Mouse (Mus musculus): ENCODE measurements at regions not wholly inside any gene's neighbourhood (a gene's known extent, or its start where the extent isn't known, plus 50 kb on each side); places are given as distances from the start of the nearest gene placed in this dataset.
A peak's percentile ranks its signal among the peaks of the same experiment; 100 is the strongest.

DNA sequence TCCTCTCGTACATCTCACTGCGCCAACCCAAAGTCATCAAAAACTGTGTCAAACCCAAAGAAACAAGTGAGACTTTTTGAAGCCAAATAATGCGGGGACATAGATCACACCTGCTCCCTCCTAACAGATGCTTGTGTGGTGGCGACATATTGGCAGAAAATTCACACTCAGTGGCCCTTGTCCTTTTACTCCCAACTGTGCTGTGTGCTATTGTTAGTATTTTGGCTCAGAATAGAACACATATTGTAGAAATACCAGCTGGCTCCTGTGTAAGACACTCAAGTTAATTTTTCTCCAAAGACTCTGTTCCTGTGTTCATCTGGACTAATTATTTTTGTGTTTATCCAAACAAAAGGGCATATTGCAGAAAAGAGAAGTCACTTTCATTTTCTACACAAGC is 487.2 kb downstream of the Epha4 start:
- Histone ChIP-seq H3K27me3 (replicated peaks; ENCODE audit: control insufficient read depth, insufficient read depth, low read length) (no peaks in the 10 kb centered on the region), H3K36me3 (ENCODE audit: control insufficient read depth, insufficient read depth, low read length) (no peaks in the 10 kb centered on the region), H3K9ac (ENCODE audit: low read depth, low read length) (no peak overlapping the region), H3K4me3 (ENCODE audit: low read length) (no peak overlapping the region), H3K4me1 (ENCODE audit: control insufficient read depth, insufficient read depth, low read length) (no peaks in the 10 kb centered on the region), H3K4me2 (ENCODE audit: low read depth, low read length) (no peak overlapping the region), H3K27ac (ENCODE audit: low read length) (no peak overlapping the region), H3K9me3 (ENCODE audit: control insufficient read depth, low read length) (no peaks in the 10 kb centered on the region)
- 90% methylated on average over 4 of the region's 4 CpGs for WGBS
- ATAC-seq: no peak

DNA sequence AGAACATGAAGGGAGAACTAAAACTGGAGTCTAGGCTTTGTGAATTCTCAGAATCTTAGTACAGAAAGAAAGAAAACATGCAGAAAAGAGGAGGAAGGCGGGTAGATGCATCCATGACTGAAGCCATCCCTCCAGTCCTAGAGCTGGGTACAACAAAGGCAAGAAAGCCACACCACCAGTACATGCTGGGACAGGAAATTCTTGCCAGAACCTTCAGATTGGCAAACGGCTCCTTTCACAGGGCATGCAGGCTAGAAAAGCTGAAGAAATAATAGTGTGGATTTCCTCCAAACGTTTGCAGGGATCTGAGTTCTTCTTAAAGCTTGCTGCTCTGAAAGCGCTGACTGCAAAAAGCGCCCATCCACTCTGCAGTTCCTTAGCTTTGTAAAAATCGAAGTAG is 486.7 kb downstream of the Epha4 start:
- H3K27me3 ChIP-seq (replicated peaks; ENCODE audit: control insufficient read depth, insufficient read depth, low read length): no peaks in the 10 kb centered on the region
- H3K9ac ChIP-seq (ENCODE audit: low read depth, low read length): no peak overlapping the region
- whole genome bisulfite sequencing: 81% methylated on average over 6 of the region's 6 CpGs
- H3K4me3 ChIP-seq (ENCODE audit: low read length): no peak overlapping the region
- H3K36me3 ChIP-seq (ENCODE audit: control insufficient read depth, insufficient read depth, low read length): no peaks in the 10 kb centered on the region
- ATAC-seq: no peak
- H3K9me3 ChIP-seq (ENCODE audit: control insufficient read depth, low read length): no peaks in the 10 kb centered on the region
- no peak overlapping the region for H3K27ac ChIP-seq (ENCODE audit: low read length)
- no peak overlapping the region for H3K4me2 ChIP-seq (ENCODE audit: low read depth, low read length)
- no peaks in the 10 kb centered on the region for H3K4me1 ChIP-seq (ENCODE audit: control insufficient read depth, insufficient read depth, low read length)

DNA sequence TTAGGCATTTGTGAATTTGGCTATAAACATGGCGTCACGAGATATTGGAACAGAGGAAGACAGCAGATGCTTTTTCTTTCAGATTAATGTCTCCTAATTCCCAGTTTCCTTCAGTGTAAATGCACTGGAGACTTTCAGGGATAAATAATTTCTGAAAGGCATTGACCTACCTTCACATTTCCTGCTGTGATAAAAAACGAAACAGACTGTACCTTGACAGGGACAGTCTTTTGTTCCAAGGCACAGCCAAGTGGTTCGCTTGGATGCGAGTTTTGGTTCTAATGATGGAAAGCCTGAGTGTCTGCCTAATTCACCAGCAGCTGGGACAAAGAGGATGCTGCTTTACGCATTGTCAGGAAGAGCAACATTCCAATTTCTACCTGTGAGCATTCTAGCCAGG is 485.8 kb downstream of the Epha4 start:
- no peak overlapping the region for H3K9ac ChIP-seq (ENCODE audit: low read depth, low read length)
- ATAC-seq: no peak
- H3K27me3 ChIP-seq (replicated peaks; ENCODE audit: control insufficient read depth, insufficient read depth, low read length): no peaks in the 10 kb centered on the region
- no peak overlapping the region for H3K4me3 ChIP-seq (ENCODE audit: low read length)
- no peak overlapping the region for H3K4me2 ChIP-seq (ENCODE audit: low read depth, low read length)
- no peak overlapping the region for H3K27ac ChIP-seq (ENCODE audit: low read length)
- 76% methylated on average over 6 of the region's 6 CpGs for WGBS
- H3K36me3 ChIP-seq (ENCODE audit: control insufficient read depth, insufficient read depth, low read length): no peaks in the 10 kb centered on the region
- no peaks in the 10 kb centered on the region for H3K4me1 ChIP-seq (ENCODE audit: control insufficient read depth, insufficient read depth, low read length)
- H3K9me3 ChIP-seq (ENCODE audit: control insufficient read depth, low read length): no peaks in the 10 kb centered on the region

DNA sequence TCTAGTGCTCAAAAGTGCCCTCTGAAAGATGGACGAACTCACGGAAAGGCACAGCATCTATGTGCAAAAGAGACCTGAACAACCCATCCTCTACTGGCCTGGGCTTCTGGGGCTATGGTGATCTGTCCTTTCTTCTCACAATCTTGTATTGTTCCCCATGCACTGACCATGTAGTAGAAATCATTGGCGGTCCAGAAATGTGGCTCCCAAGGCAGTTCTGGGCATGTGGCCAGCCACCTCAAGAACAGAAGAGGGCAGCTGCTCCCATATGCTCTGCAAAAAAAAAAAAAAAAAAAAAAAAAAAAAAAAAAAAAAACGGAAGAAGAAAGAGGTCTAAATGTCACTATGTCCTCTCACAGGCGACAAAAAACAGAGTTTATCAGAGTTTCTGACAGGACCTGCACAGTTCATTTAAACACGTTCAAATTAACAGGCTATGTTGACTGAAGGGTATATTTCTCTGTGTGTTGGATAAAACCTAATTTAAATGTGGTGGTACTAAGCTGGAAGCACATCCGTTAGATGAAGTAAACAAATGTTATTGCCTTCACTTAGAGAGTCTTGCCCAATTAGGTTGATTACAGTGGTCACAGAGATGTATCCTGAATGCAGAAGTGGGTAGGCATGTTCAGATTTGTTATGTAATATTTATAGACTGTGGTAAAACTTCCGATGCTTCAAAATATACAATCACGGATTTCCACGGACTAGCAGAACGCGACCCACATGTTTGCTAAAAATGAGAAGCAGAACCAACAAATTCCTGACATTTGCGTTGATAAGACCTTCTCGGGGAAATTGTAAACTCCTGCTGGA is 470.9 kb downstream of the Epha4 start:
- no peak for ATAC-seq
- Histone ChIP-seq H3K9me3 (ENCODE audit: control insufficient read depth, low read length) (no peaks in the 10 kb centered on the region; the same call in 1 of the 2 replicates), H3K36me3 (ENCODE audit: control insufficient read depth, insufficient read depth, low read length) (no peaks in the 10 kb centered on the region), H3K4me2 (ENCODE audit: low read depth, low read length) (0 out of 2 replicates have a peak overlapping the region, but pooled peaks have one; percentile 16), H3K4me3 (ENCODE audit: low read length) (no peak overlapping the region), H3K27ac (ENCODE audit: low read length) (no peak overlapping the region), H3K9ac (ENCODE audit: low read depth, low read length) (no peak overlapping the region), H3K4me1 (ENCODE audit: control insufficient read depth, insufficient read depth, low read length) (no peaks in the 10 kb centered on the region), H3K27me3 (replicated peaks; ENCODE audit: control insufficient read depth, insufficient read depth, low read length) (no peaks in the 10 kb centered on the region)
- 48% methylated on average over 14 of the region's 14 CpGs for WGBS

DNA sequence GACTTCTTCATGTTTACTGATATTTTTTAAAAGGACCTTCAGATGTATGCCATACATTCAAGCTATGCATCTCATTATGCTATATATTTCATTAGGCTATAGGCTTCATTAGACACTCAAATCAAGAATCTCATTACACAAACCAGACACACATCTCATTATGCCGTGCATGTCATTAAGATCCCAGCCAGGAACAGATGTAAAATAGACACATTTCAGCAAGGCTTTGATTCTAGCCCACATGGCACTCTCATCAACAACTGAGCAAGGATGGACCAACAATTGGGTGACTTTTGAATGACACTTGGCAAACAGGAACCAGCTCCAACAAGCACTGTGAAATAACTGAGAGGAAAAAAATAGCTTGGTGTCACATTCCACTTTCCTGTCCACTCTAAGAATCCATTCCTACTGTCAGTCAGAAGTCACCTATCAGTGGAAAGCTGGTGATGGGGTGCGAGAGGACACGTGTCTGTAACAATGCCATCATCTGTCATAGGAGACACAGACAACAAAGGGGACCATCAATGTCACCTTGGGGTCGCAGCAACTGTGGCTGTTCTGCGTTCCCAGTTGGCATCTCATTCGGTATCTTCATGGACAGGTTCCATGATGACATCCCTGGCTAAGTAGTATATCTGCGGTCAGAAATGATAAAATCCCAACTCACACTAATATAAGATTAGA is 466.0 kb downstream of the Epha4 start:
- H3K4me1 ChIP-seq (ENCODE audit: control insufficient read depth, insufficient read depth, low read length): no peaks in the 10 kb centered on the region
- H3K9ac ChIP-seq (ENCODE audit: low read depth, low read length): no peak overlapping the region
- no peak overlapping the region for H3K4me3 ChIP-seq (ENCODE audit: low read length)
- no peaks in the 10 kb centered on the region for H3K27me3 ChIP-seq (replicated peaks; ENCODE audit: control insufficient read depth, insufficient read depth, low read length)
- H3K36me3 ChIP-seq (ENCODE audit: control insufficient read depth, insufficient read depth, low read length): no peaks in the 10 kb centered on the region
- no peak overlapping the region for H3K4me2 ChIP-seq (ENCODE audit: low read depth, low read length)
- no peaks in the 10 kb centered on the region for H3K9me3 ChIP-seq (ENCODE audit: control insufficient read depth, low read length)
- no peak for ATAC-seq
- H3K27ac ChIP-seq (ENCODE audit: low read length): no peak overlapping the region
- 88% methylated on average over 7 of the region's 7 CpGs for WGBS

DNA sequence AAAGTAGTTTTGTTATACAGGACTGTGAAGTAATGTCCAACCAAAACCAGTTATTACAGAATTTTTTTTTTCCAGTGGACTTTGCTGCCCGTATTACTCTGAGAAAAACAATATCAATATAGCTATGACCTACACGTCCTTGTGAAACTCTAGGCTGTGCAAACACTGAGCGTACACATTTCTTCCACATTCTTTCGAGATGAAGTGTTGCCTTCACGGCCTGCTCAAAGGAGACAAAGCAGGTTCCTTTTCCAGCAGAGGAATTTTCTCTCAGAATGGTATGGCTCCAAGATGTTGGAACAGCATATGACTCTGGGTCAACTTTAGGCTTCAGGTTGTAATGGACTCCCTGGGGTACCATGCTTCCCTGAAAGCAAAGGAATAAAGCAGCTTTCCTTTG is 463.6 kb downstream of the Epha4 start:
- Histone ChIP-seq H3K4me1 (ENCODE audit: control insufficient read depth, insufficient read depth, low read length) (no peaks in the 10 kb centered on the region), H3K4me2 (ENCODE audit: low read depth, low read length) (no peak overlapping the region), H3K4me3 (ENCODE audit: low read length) (no peak overlapping the region), H3K36me3 (ENCODE audit: control insufficient read depth, insufficient read depth, low read length) (no peaks in the 10 kb centered on the region), H3K27me3 (replicated peaks; ENCODE audit: control insufficient read depth, insufficient read depth, low read length) (no peaks in the 10 kb centered on the region), H3K9me3 (ENCODE audit: control insufficient read depth, low read length) (no peaks in the 10 kb centered on the region), H3K9ac (ENCODE audit: low read depth, low read length) (no peak overlapping the region), H3K27ac (ENCODE audit: low read length) (no peak overlapping the region)
- peak; percentile 53; the same call in 1 of the 2 replicates for ATAC-seq
- WGBS: 38% methylated on average over 5 of the region's 5 CpGs

DNA sequence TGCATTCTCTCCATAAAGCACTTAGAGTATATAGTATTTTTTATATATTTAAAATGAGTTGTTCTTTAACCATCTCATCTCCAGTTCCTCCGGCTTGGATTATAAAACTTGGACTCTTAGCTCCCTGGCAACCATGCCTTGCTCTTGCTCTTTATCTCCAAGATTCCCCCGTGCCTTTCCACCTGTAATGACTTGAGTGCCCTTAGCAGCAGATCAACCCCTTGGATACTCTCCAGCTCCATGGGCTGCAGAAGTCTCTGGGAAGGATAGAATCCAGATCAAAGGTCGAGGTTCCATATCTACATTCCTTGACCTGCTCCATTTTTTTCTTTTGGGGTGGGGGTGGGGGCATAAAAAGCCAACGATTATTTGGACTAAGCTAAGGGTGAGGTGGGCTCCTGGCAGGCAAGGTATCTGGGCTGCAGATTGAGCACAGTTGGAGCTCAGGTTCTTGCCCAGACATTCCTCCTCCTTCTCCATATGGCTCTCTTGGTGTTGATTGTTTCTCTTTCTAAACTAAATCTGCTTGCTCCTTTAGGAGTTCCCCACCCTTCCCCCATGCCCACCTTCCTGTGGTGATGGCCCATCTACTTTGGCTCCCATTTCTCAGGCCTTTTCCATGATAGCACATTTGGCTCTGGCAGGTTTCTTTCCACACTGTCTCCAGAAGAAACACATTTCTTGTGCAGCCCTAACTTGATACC is 460.9 kb downstream of the Epha4 start:
- H3K4me1 ChIP-seq (ENCODE audit: control insufficient read depth, insufficient read depth, low read length): no peaks in the 10 kb centered on the region
- no peak overlapping the region for H3K4me3 ChIP-seq (ENCODE audit: low read length)
- no peaks in the 10 kb centered on the region for H3K36me3 ChIP-seq (ENCODE audit: control insufficient read depth, insufficient read depth, low read length)
- H3K27me3 ChIP-seq (replicated peaks; ENCODE audit: control insufficient read depth, insufficient read depth, low read length): no peaks in the 10 kb centered on the region
- H3K4me2 ChIP-seq (ENCODE audit: low read depth, low read length): no peak overlapping the region
- H3K27ac ChIP-seq (ENCODE audit: low read length): no peak overlapping the region
- ATAC-seq: peak; percentile 46; the same call in 1 of the 2 replicates
- no peaks in the 10 kb centered on the region for H3K9me3 ChIP-seq (ENCODE audit: control insufficient read depth, low read length)
- no peak overlapping the region for H3K9ac ChIP-seq (ENCODE audit: low read depth, low read length)
- 52% methylated on average over 4 of the region's 4 CpGs for WGBS

DNA sequence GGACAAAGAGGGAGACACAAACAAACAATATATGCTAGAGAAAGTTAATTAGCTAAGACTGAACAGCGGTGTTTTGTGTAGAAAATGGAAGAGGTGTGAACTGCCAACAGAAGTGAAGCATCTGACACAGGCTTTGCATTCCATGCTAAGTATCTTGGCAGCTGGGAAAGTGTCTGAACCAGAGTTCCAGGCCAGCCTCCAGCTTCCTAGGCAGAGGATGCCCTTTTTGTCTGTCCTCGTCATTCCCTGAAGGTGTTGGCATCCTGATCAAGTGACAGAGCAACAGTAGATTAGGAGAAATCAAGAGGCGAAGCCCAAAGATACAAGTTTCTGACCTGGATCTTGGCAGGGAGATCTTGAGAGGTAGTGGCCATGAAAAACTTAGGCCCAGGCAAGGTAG is 452.4 kb downstream of the Epha4 start:
- Histone ChIP-seq H3K4me1 (ENCODE audit: control insufficient read depth, insufficient read depth, low read length) (no peaks in the 10 kb centered on the region), H3K9me3 (ENCODE audit: control insufficient read depth, low read length) (no peaks in the 10 kb centered on the region), H3K9ac (ENCODE audit: low read depth, low read length) (no peak overlapping the region), H3K4me2 (ENCODE audit: low read depth, low read length) (no peak overlapping the region), H3K36me3 (ENCODE audit: control insufficient read depth, insufficient read depth, low read length) (no peaks in the 10 kb centered on the region), H3K4me3 (ENCODE audit: low read length) (no peak overlapping the region), H3K27ac (ENCODE audit: low read length) (no peak overlapping the region), H3K27me3 (replicated peaks; ENCODE audit: control insufficient read depth, insufficient read depth, low read length) (no peaks in the 10 kb centered on the region)
- ATAC-seq: no peak
- WGBS: 91% methylated on average over 3 of the region's 3 CpGs

DNA sequence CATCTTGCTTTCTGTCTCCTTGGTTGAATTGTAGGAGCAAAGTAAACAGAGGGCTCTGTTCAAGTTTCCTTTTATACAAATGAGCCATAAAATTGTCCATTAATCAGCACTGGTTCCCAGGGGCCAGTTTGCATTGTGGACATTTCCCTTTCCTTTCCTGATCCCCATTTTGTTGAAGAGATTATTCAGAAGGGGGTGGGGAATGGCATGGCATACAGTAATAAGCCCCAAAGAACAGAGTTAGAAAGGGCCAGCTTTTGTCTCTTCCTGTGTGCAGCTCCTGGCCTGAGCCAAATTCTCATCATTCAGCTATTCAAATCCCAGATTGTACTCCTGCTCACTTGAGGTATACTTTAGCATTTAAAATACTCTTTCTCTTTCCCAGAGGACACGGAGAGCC is 441.8 kb downstream of the Epha4 start:
- 58% methylated on average over 1 of the region's 1 CpGs for WGBS
- no peak for ATAC-seq
- Histone ChIP-seq H3K4me1 (ENCODE audit: control insufficient read depth, insufficient read depth, low read length) (no peaks in the 10 kb centered on the region), H3K36me3 (ENCODE audit: control insufficient read depth, insufficient read depth, low read length) (no peaks in the 10 kb centered on the region), H3K9me3 (ENCODE audit: control insufficient read depth, low read length) (no peaks in the 10 kb centered on the region), H3K27ac (ENCODE audit: low read length) (no peak overlapping the region), H3K4me2 (ENCODE audit: low read depth, low read length) (no peak overlapping the region), H3K27me3 (replicated peaks; ENCODE audit: control insufficient read depth, insufficient read depth, low read length) (no peaks in the 10 kb centered on the region), H3K9ac (ENCODE audit: low read depth, low read length) (no peak overlapping the region), H3K4me3 (ENCODE audit: low read length) (no peak overlapping the region)

All from intestine, embryonic 16.5 days (tissue).